Mouse (Mus musculus) thymus, postnatal 4 days (tissue): ENCODE data around the gene Gna11.

Source experiments
- DNase-seq: peaks from one replicate; pipeline ENCODE4 v3.0.0; 2021

Gene Gna11

GRCm38 (mm10) chr10:81481605-81482532 lies 63.1 kb downstream of the Gna11 start:
- peak; percentile 18 for DNase-seq
